Mouse (Mus musculus) bone marrow, adult 2 months (tissue): ENCODE measurements around the gene Eif4a2.

Experiments used
- CTCF ChIP-seq: fragments of 200-500 bp; IDR thresholded peaks from 2 replicates; pipeline ENCODE4 v1.5.1; 2011; ENCODE audit warnings: low read length, control low read depth; ENCODE audit not compliant: control insufficient read depth, insufficient read depth
- POLR2A ChIP-seq: fragments of 200-500 bp; IDR thresholded peaks from 2 replicates; pipeline ENCODE4 v1.6.1; 2011; ENCODE audit warnings: low read depth, mild to moderate bottlenecking, control low read depth, low read length, borderline replicate concordance; ENCODE audit not compliant: control insufficient read depth

- no peak for TF ChIP-seq POLR2A
- TF ChIP-seq CTCF, result no peak
Observed at GRCm38 (mm10) chr16:23099632-23100031, 7.6 kb upstream of the Eif4a2 start.
